Mouse (Mus musculus): Measurements from ENCODE around the gene Olfr771.
"Not testable (repeated sequence)": the region's sequence is repeated elsewhere in the genome, so short reads cannot be mapped to it uniquely, and the experiment has no call there.

The Olfr771 gene

GRCm38 (mm10) chr10:129164651-129165050 lies at the start of gene Olfr771:
TSS of gene Olfr771 (minus strand) at chr10:129164751.
- DNase-seq (ENCODE audit: low spot score in 2 of 2), result no peak

DNA sequence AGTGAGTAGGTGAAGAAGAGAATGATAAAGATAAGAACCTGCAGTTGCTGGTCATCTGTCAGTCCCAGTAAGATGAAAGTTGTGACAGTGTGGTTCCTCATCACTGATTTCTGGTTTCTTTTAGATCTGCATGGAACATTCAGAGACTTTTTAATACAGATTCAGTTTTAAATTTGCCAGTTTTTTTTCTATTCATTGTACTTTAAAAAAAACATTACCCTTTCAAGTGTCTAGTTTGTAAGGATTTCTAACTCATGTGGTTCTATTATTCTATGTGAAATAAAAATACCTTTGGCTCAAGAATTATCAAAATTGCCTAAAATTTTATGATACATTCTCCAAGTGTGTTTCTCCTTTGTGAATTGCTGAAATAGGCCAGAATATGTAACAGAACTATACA lies 22.8 kb upstream of the Olfr771 start, which contains the start of gene Olfr773:
Olfr773 (minus strand) TSS at position 101 of the 400 bp plus-strand sequence.
- not testable (repeated sequence) for DNase-seq (ENCODE audit: low spot score in 2 of 2)

DNA sequence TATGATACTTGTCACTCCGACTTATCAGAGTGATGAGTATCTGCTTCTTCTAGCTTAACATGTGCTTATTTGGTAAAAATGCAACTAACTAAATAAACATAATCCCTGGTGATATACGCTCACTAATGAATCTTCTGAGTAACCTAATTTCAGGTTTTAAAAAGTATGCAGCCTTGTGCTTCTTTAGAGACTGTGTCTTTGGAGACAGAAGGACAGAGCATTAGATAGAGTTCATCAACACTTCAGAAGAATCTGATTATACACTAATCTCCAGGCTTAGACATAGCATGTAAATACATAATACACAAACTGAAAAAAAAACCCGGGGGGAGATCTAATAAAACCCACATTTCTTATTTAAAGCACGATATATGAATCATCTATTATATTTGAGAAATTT lies 13.3 kb upstream of the Olfr771 start, which contains the start of gene Olfr772:
Olfr772 (minus strand) TSS at position 101 of the 400 bp plus-strand sequence.
- not testable (repeated sequence) for DNase-seq (ENCODE audit: low spot score in 2 of 2)

- DNase-seq (ENCODE audit: low spot score in 2 of 2), result no peak
Measured at GRCm38 (mm10) chr10:129138898-129139297, 25.7 kb downstream of the Olfr771 start, which contains the start of gene Olfr770. TSS of gene Olfr770 (minus strand) at chr10:129138998.

GRCm38 (mm10) chr10:129117761-129118160 lies 46.8 kb downstream of the Olfr771 start, which contains the start of gene Olfr769:
TSS of gene Olfr769 (minus strand) at chr10:129117861.
- DNase-seq (ENCODE audit: low spot score in 2 of 2), result no peak

GRCm38 (mm10) chr10:129115146-129115545 lies 49.4 kb downstream of the Olfr771 start:
- no peak for DNase-seq (ENCODE audit: low spot score in 2 of 2)
